Mouse (Mus musculus) layer of hippocampus, postnatal 14 days (tissue): ENCODE results near the gene Snx27. TPM values are rescaled to one million over a fixed set of nuclear protein-coding genes. Genes with fewer than 3 reads are reported as not detected.
A peak's percentile ranks its signal among the peaks of the same experiment; 100 is the strongest.

Source experiments
- DNase-seq, 2 experiments: peaks; one replicate each; pipeline ENCODE4 v3.0.0; 2021 to 2022; ENCODE audit warnings: low spot score in 2 of 2, mixed read lengths in 1 of 2
- total RNA-seq, 2 experiments: library from RNA; stranded (reverse); gene quantifications; 2 replicates each; pipeline ENCODE4 v1.2.3; 2021

The Snx27 gene
- total RNA-seq, 2 experiments from 2014 or later, result 87.5 to 99.1 TPM

DNA sequence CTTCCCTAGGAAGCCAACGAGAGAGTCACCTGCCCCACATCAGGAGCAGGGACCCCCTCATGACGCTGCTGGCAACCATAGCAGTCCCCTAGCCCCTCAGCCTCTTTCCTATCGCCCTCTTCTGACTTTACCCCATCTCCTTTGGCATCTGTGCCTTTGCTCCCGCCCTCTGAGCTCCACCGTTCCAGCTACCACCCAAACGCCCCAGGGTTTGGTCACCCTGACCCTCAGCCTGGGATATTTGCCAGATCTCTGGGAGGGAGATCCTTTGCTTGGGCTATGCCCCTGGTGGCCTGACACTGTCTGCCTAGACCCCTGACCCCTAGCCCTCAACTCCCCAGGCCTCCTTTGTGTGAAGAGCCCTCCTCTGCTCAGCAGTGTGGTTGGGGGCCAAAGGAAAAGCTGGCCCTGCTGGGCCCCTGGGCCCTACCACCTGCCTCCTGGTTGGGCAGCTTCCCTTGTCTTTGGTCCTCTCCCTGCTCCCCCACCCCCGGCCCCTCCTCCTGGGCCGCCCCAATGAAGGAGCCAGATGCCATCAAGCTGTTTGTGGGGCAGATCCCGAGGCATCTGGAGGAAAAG, 103.8 kb downstream of the Snx27 start:
- no peak for DNase-seq

DNA sequence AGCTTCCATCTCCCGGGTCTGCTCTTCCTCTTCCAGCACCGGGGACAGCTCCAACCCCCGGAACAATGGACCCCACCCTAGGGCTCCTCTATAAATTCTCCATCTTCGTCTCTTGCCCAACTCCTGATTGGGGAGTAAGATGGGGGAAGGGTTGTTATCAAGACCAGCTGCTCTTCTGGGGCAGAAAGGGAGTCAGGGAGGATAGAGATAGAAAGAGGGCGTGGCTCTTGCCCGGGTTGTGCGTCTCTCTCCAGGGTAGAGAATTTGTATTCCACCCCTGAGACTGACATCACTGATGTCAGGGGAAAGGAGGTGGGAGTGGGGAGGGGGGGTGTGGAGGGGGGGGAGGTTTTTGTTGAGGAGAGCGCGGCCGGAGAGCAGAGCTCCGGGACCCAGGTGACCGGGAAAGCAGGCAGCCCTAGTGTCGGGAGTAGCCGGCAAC, 104.5 kb downstream of the Snx27 start, which contains the start of gene Celf3:
TSS of gene Celf3 (plus strand) at position 315 of the 442 bp plus-strand sequence.
- peak in 1 of 2 experiments; percentile 91 for DNase-seq

DNA sequence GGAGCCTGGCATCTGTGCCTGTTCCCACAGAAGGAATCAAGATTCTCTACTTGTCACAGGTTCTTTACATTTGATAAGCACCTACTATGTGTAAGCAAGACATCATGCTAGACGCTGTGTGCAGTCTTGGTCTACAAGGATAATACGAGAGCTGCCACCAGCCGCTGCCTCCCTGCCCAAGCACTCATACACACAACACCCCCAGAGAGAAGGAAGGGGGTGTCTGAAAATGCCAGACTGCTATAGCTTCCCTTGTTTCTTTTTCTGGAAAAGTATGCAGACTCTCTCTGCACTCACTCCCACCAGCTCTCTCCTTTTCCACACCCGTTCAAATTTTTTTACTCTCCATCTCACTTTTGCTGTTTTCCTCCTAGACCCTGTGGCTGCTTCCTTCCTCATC, 105.1 kb downstream of the Snx27 start:
- DNase-seq, result no peak

DNA sequence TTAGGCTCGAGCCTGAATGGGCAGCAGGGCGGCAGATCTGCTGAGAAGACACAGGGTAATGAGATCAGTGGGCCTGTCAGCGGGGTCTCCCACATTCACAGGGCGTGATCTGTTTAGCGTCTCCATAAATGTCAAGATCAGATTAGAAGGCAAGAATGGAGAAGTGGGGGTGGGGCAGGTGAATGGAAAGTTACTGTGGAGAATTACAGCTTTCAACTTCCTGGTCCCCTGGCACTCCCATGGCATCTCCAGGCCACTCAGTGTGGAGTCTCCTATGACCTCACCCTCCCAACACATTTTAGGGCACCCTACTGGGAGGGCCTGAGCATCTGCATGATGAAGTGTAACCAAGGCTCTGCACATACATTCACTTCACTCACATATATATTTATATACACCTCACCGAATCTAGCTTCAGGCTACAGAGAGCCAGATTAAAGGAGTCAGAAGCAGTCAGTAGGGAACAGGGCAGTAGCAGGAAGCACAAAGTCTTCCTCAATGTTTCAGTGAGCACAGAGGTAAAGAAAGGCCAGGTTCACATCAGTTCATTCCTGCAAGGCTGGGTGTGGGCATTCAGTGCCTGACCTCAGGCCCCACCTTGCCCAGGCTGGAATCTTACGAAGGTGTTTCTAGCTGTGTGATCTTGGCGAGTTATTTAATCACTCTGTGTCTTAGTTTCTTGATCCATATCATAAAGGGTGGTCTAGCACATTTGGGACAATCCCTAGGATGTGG, 106.0 kb downstream of the Snx27 start:
- no peak for DNase-seq

DNA sequence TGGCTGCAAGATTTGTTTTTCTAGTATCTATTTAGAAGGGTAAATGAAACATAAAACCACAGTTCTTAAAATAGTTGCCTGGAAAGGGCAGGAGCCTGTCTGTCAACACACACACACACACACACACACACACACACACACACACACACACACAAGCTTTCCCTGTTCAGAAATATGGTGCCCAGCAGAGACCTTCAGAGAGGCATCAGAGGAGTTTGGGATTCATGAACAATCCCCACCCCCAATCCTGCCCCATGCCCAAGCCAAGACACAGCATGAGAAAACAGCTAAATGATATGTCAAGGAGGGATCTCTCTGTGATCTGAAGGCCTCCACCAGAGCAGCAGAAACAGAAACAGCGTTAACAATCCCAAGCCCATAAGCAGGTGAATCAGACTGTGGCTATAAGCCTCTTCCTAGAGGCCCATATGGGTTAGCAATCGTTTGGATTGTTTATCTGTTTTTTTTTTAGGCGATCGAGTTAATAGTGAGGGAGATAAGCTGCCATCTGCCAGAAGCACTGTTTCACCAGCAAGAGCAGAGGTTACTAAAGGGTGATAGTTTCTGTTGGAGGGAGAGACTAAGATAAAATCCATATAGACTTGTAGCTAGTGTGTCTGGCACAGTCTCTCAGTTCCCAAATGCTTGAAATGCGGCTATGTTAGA, 108.8 kb downstream of the Snx27 start:
- DNase-seq, result no peak

DNA sequence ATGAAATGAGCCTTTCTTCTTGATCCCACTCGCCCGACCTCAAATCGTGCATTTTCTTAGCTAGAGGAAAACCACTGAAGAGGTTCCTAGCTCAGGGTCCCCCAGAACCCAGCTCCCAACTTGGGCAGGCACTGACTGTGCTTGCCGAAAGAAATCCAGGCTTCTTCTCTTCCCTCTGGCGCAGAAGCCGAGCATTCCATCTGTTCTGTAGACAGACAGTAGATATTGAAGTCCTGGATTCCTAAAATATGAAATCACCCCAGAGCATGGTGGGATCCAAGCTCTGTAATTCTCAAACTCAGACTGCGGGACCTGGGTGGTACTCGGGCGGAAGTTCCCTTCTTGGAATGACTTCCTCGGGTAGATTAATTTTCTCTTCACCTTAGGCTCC, 109.4 kb downstream of the Snx27 start:
- DNase-seq, result no peak

DNA sequence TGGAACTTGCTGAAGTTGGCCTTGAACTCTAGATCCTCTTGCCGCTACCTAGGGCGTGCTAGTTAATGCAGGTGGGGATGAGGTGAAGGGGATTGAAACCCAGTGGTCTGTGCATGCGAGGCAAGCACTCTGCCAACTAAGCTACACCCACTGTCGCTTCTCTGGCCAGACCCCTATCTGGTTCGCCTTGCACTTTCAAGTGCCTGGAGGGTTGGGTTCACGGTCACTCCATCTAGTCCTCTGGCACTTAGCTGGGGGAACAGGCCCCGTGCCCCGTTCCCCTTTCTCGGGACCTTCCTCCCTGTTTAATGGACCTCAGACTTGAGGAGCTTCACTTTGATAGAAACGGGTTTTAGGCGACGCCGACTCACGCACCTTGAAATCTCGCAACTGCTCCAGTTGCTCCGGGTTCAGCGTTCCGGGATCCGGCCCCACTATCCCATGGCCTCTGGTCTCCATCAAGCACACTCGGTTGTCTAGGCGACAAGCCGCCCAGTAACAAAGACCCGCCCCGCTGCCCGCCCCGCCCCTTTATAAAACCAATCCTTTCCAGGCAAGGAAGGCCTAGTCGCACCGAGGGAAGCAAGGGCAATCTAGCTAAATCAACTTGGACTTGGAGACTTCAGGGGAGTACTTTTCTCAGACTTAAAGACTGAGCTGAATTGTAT, 109.9 kb downstream of the Snx27 start:
- DNase-seq, result no peak

DNA sequence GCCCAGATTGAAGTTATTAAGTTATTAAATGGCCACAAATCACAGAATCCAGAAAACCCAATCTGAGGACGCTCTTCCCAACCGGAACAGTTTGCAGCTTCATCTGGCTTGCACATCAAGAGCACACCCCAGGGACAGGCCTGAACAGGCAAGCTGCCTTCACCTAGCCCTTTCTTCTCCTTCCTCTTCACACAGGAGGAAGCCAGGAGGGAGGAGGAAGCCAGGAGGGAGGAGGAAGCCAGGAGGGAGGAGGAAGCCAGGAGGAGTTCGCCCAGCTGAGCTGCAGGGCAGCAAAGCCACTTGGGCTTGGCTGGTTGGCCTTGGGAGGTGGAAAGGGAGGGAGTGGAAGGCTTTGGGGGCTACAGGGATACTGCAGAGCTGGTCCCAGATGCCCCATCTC, 113.6 kb downstream of the Snx27 start:
- DNase-seq, result no peak

GRCm38 (mm10) chr3:94465632-94466430, 116.7 kb downstream of the Snx27 start:
- DNase-seq, result peak; percentile 60 to 84

DNA sequence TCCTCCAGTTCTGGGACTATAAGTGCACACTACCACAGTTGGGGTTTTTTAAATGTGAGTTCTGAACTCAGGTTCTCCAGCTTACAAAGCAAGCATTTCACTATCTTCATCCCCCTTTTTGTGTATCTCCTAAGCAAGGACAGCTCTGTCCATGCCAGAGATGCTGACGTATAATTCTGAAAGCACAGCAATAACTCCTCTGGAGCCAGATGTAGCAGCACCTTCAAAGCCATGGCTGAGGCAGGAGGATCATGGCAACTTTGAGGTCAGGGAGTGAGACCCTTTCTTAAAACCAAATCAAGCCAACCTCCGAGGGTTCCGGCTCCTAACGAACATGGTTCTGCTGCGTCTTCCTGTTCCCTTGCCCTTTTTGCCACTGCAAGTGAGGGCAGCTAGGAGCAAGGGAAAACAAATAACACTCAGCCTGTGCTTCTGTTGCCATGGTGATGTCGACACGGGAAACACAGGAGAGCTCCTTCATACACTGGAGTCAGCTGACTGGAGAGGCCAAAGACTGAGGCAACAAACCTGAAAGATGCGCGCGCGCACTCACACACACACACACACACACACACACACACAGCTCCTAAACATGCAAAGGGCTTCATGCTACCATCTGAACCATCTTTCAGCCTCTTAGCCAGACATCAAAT, 118.5 kb downstream of the Snx27 start:
- DNase-seq, result peak in 1 of 2 experiments; percentile 33

DNA sequence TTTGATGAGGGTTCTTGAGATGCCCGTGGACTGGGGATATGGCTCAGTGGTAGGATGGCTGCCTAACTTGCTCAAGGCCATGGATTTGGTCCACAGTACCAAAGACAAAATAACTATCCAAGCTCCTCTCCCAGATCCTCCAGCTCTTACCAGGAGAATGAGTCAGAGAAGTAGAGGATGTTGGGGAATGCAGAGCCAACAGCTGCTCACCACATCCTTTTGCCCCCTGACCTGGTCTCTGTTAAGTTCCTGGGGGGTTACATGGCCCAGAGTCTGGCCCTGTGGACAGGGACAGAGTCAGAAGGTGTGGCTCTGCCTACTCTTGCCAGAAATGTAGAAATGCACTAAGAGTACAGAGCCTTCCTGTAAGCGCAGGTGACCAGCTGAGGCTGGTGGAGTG, 122.7 kb downstream of the Snx27 start:
- DNase-seq, result no peak

- DNase-seq, result no peak
Measured at GRCm38 (mm10) chr3:94457055-94457454, 125.5 kb downstream of the Snx27 start.

DNA sequence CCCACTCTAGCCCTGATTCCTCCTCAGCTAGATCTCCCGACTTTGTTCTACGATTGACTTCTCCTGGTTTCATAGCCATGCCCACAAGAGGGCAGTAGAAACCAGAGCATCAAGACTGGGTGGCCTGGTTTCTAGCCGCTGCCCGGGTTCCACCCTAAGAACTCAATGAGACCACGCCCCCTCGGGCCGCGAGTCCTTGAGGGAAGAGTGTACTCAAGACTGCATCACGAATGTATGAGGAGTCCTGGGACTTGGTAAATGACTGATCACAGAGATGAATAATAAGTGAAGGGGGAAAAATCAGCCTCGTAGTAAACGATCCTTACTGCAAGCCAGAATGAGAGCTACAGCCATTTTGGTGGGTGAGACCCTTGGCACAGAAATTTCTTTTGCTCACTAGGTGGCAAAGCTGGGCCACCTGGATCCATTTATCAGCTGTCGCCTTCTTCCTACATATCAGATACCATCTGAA, 126.0 kb downstream of the Snx27 start:
- peak; percentile 80 to 89 for DNase-seq

- DNase-seq, result no peak
Measured at GRCm38 (mm10) chr3:94449377-94449776, 133.1 kb downstream of the Snx27 start.

Other genes starting within 250 kb of the Snx27 start
- gene Them5, start 240.6 kb downstream of the Snx27 start, total RNA-seq, result not detected
- under 1 TPM; 0.48 TPM for gene C2cd4d, start 220.3 kb downstream of the Snx27 start, total RNA-seq
- under 1 TPM; 0.29 to 0.88 TPM for gene Rorc, start 209.9 kb downstream of the Snx27 start, total RNA-seq
- 1 to 10 TPM; 1.3 to 1.6 TPM for gene Lingo4, start 184.2 kb downstream of the Snx27 start, total RNA-seq
- 10 to 100 TPM; 44.7 to 46.4 TPM for gene Tdrkh, start 169.4 kb downstream of the Snx27 start, total RNA-seq
- 10 to 100 TPM; 42.8 TPM for gene Mrpl9, start 139.4 kb downstream of the Snx27 start, total RNA-seq
- under 1 TPM in 1 of 2 experiments, not detected in 1; 0.41 TPM for gene Oaz3, start 138.8 kb downstream of the Snx27 start, total RNA-seq
- gene Celf3, start 104.4 kb downstream of the Snx27 start, total RNA-seq, result 100 to 1,000 TPM; 205 to 208 TPM
- gene Riiad1, start 102.4 kb downstream of the Snx27 start, total RNA-seq, result 1 to 10 TPM; 6.0 to 7.1 TPM
- gene Gm10972, start 60.4 kb upstream of the Snx27 start, total RNA-seq, result not detected
- 1 to 10 TPM; 2.1 to 2.8 TPM for gene Tuft1, start 76.2 kb upstream of the Snx27 start, total RNA-seq
- gene Selenbp2, start 110.8 kb upstream of the Snx27 start, total RNA-seq, result 1 to 10 TPM in 1 of 2 experiments, not detected in 1; 1.8 TPM
- 1 to 10 TPM; 3.3 to 3.5 TPM for gene Cgn, start 203.8 kb upstream of the Snx27 start, total RNA-seq